Mouse (Mus musculus) heart, adult 8-10 months (tissue): ENCODE measurements around the gene Gm4924. TPM values are rescaled to one million over a fixed set of nuclear protein-coding genes. Genes with fewer than 3 reads are reported as not detected.

Source experiments
- DNase-seq: peaks from one replicate; pipeline ENCODE4 v3.0.0; 2022; ENCODE audit warnings: low spot score
- total RNA-seq, 4 experiments: library from RNA; stranded (reverse); gene quantifications; 2 replicates each; pipeline ENCODE4 v1.2.4; 2022

The Gm4924 gene
- total RNA-seq: 1 to 10 TPM; 2.2 to 3.3 (median 3.1) TPM

DNA sequence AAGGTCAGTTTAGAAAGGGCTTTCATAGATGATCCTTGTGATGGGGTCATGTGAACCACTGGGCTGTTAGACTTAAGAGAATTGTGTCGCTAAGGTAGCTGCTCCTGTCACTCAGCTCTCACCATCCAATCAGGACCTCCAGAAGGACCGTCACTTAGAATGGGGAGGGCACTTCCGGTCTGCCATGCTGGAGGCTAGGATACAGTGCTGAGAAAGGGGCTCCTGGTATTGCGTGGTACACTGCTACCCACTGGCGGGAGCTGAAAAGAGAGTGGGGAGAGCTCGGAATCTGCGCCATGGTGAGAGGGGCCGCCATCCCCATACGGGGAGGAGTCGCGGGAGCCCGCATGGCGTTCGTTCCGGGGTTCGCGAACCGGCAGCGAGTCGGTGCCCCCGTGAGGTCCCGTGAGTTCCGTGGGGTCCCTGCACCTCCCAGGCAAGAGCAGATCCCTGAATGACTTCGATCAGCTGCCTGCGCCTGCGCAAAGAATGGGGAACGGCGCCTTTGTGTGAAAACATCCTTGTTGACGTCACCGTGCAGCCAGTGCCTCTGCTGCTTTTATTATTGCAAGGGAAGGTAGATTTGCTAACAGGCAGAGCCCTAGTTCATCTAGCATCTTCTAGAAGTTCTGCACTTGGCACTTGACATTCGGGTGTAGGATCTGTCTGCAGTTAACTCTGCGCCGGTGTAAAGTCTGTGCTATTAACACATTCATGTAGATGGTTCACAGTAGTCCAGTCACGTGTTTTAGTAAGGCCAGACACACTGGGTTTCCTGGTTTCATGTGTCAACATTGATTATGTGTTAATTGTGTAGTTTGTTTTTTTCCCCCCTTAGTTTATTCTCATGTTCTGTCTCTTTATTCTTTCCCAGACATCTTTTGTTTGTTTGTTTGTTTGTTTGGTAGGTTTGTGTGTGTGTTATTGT lies at the start of gene Gm4924:
Gm4924 (plus strand) TSS at position 173 of the 928 bp plus-strand sequence.
- peak; percentile 84 for DNase-seq

DNA sequence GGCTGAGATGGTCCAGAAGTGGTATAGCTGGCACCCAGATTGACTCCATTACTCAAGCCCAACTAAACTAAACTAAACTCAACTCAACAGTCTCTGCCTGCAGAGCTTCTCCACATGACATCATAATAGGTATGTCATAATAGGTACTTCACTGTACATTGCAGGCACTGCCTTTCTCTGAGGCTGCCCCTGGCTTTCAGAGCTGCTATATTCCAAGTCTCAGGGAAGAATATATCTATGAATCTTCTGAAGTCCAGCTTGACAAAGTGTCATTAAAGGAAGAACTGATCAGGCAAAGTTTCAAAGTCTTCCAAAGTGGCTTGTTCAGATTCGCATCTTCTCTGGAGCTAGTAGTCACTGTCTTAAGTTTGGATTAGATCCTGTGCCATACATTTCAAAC lies 37.6 kb upstream of the Gm4924 start, which contains the start of gene 4932415D10Rik:
4932415D10Rik (minus strand) TSS at position 101 of the 400 bp plus-strand sequence.
- DNase-seq: no peak

DNA sequence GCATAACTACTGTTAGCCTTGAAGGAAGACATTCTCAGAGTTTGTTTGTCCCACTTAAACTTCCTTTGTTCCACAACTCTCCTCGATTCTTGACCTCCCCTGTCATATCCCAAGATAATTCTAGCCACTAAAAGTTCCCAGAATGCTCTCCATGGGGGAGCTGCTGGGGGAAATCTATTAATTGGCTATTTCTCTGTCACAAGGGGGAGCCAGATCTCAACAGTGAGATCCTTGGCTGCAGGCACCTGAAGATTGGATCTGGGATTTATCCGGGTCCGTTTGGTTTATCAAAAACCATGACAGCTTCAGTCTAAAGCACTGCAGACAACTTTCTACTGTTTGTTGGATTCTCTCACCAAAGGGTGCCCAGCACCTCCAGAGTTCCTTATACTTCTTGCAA lies 33.9 kb upstream of the Gm4924 start:
- DNase-seq: peak; percentile 0

DNA sequence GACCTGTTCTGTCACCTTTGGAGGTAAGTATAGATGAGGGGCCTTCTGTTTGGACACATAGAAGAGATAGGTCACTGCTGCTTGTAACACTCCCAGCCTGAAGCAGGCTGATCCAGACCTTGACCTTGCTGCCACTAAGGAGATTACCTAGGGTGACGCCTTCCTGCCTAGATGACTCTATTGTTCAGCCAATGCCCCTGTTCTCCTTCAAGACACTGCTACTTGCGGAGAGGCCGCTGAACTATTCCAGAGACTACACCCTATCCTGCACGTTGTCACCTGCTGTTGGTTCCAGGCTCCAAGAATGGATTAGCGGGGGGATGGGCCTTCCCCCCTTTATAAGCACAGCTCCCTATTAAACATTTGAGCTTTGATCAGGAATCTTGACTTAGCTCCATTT lies 24.2 kb upstream of the Gm4924 start:
- DNase-seq: no peak

DNA sequence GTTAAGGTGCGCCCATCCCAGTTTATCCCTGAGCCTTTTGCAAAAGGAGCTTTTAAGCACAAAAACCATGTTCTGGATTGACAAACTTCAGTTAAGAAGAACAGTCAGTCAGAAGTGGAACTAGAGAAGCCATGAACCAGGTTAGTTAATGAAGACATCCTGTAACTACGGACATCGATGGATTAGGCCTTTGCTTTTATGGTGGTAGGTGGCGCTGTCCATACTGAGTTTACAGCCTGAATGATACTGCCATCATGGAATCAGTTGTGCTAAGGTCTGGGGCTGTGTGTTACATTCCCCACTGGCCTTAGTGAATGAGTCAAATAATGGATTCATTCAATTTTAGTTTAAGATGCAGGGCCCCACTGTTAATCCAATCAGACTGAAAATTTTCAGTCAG lies 1.3 kb downstream of the Gm4924 start:
- DNase-seq: no peak

DNA sequence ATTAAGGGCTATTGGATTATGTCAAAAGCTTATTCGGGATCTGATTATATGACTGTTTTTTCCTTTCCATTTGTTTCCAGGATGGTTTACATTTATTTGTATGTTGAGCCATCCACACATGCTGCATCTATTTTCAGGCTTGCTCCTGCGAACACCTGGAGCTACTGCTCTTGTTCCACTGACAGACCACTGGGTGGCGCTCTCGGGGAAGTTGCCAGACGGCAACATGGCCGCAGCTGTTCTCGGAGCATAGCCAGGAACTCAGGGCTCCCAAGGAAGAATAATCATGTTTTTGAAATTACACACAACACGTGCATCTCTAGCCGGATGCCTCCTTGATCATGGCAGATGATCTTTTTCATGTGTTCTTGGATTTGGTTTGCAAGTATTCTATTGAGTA lies 7.9 kb downstream of the Gm4924 start:
- DNase-seq: no peak

DNA sequence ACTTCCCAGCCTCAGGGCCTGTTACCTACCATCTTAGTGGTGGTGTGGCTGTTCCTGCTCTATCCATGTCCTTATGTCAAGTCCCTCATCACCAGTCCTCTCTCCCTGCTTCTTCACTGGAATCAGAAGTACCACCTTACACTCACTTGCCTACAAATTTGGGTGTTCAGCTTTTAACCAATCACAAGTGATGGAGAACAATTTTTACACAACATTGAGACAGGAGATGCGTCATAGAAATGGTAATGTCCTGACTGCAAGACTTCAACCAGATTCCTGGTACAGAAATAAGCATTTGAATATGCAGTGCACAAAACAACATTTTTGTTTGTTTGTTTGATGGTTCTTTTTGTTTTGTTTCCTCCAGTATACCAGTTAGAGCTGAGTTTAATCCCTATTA lies 28.9 kb downstream of the Gm4924 start:
- no peak for DNase-seq

DNA sequence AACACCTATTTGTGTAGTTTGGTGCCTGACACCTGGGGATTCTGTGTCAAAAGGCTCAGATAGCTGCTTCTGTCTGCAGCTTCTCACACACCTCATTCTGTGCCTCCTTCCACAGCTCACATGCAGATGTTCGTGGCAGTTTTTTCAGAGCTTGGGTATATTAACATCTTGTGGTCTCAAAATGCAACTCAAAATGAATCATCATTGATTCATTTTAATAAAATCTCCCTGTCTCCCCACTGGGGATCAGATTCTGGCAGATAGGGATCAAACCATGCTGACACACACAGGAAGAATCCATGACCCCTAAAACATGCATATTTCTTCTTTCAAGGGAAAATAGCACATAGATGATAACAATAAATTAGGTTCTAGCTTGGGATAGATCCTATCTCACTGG lies 55.5 kb downstream of the Gm4924 start:
- DNase-seq: no peak

DNA sequence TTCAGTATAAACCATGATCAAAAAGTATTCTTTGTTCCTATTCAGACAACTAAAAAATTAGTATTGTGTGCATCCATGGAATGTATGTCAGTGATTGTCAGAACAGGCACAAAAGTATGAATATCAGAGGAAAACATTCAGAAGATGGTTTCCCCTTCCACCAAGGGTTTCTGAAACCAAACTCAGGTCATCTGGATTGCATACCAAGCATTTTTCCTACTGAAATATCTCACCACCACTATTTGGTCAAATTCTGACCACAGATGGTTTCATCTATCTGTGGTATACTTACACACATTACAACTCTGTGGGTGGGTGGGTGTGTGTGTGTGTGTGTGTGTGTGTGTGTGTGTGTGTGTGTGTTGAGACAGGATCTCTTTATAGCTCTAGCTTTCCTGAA lies 69.6 kb downstream of the Gm4924 start:
- no peak for DNase-seq

Other genes starting within 250 kb of the Gm4924 start
- 1 to 10 TPM; 2.5 to 3.2 (median 2.9) TPM for gene AU041133, start 226.2 kb upstream of the Gm4924 start, total RNA-seq
- gene Zfp938, start 113.0 kb upstream of the Gm4924 start, total RNA-seq: 1 to 10 TPM; 4.4 to 6.1 (median 5.6) TPM
- gene 4932415D10Rik, start 37.7 kb upstream of the Gm4924 start, total RNA-seq: not detected
- gene Gm1553, start 138.4 kb downstream of the Gm4924 start, total RNA-seq: not detected